Mouse (Mus musculus) cerebellum, adult 18-20 months (tissue): ENCODE measurements at regions not wholly inside any gene's neighbourhood (a gene's known extent, or its start where the extent isn't known, plus 50 kb on each side); places are given as distances from the start of the nearest gene placed in this dataset.
"Not testable (repeated sequence)": the region's sequence is repeated elsewhere in the genome, so short reads cannot be mapped to it uniquely, and the experiment has no call there.

Experiments
- DNase-seq, 2 experiments: peaks; one replicate each; pipeline ENCODE4 v3.0.0; 2021

DNA sequence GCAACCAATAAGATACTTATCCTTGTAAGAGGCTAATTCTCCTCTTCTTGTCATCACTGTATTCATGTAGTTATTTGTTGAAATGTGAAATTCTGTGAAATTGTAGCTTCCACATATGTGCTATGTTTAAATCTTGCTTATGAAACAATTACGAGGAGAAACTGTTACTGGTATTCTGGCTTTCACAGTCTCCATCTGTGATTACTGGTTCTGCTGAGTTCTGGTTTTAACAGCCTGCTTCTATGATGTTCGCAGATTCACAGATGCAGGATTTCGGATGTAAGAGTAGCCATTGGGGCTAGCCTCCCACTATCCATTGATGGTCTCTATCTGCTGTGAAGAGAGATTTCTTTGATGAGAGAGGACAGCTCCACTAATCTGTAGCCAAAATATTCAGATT, 1067.2 kb upstream of the Aga start:
- DNase-seq = no peak

DNA sequence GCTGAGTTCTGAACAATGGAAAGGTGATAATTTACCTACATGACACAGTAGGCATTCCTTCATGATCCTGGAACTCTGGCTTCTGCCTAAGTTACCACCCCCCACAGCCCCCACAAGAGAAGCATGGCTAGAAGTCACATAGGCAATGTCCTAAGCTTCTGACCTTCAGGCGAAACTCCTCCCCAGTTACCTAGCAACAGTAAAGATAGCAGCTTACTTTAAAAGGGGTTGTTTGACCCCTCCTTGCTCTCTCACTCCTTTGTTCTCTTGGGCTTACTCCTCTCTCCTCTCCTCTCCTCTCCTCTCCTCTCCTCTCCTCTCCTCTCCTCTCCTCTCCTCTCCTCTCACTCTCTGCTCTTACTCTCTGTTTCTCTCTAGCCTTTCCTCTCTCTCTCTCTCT, 1059.8 kb upstream of the Aga start:
- not testable (repeated sequence) for DNase-seq

DNA sequence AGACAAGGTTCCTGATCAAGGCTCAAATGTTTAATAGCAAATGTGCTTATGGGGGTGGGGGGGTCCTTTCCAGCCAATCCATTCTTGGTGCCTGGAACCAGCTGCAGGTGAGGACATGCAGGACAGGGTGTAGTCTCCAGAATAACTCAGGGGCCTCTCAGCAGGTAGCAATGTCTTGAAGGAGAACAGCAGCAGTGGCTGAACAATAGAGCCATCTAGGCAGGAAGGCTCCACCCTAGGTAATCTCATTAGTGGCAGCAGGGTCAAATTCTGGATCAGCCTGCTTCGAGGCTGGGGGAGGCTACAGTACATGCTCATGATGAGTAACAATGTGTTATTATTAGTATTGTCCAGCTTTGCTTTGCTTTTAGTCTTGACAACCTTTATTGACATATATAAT, 1055.9 kb upstream of the Aga start:
- DNase-seq = no peak

DNA sequence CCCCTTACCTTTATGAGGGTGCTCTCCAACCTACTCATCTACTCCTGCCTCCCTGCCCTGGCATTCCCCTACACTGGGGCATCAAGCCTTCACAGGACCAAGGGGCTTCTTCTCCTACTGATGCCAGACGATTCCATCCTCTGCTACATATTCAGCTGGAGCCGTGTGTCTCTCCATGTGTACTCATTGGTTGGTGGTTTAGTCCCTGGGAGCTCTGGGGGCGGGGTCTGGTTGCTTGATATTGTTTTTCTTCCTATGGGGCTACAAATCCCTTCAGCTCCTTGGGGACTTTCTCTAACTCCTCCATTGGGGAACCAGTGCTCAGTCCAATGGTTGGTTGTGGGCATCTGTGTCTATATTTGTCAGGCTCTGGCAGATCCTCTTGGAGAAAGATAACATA, 1055.3 kb upstream of the Aga start:
- no peak for DNase-seq

DNA sequence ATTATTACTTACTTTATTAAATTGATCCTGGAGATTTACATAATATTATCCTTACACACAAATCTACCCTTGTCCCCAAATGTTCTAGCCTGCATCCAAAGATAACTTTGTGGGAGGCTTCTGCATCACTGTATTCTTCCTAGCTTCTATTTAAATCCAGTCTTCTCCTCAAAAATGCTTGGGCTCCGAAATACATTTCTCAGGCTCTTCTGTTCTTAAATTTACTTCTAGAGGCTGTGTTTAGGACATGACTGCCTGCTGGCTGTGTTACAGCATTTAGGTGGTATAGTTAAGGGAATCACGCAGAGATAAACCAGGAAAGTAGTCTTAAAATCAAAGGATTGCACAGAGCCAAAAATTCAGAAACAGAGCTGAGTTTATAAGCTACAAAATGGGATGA, 1009.1 kb upstream of the Aga start:
- DNase-seq = no peak

DNA sequence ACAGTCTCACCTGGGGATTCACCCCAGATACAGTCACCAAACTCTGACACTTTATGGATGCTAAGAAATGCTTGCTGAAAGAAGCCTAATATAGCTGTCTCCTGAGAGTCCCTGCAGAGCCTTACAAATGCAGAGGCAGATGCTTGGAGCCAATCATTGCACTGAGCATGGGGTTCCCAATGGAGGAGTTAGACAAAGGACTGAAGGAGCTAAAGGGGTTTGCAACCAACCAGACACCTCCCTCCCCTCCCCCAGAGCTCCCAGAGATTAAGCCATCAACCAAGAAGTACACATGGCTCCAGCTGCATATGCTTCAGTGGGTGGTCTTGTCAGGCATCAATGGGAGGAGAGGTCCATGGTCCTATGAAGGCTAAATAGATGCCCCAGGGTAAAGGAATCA, 999.7 kb upstream of the Aga start:
- no peak for DNase-seq

DNA sequence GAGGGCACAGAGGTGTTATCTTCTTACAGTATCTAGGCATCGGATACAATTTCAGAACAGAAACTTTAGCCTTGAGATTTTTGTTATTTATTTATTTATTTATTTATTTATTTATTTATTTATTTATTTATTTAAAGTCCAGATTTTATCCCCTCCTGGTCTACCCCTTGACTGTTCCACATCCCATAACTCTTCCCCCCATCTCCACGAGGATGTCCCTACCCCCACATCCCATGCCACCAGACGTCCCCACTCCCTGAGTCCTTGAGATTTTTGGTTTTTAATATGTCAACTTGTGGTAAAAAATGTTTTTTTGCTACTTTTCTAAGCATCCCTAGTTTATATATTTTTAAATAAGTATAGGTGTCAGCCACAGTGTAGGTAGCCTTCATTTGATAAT, 968.2 kb upstream of the Aga start:
- no peak for DNase-seq

DNA sequence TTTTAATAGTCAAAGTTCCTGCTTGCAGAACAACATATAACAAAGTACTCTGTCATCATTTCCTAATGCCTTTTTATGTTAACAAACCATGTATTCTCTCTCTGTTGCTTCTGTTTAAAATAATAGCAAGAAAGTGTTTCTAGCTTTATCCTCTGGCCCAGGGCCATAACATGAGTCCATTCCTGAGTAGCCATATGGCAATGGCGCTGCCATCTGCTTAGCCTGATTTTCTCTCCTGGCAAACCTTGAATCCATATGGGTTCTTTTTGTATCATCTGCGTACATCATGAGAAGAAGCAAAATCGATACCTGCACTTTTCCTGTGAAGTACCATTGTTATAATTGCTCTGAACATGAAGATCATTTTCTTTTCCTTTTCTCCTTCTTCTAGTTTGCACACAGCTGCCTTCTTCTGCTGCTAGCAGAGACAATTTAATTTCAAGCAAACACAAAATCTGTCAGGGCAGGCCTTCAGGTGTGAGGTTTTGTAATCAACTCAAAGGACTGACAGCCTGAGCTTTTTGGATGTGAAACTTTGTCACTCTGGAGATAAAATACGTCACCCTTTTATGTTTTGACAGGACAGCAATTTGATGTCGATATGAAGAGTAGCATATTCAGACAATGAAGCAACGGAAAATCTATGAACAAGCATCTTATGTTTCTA, 940.2 kb upstream of the Aga start:
- DNase-seq = peak; percentile 89 to 95
